Mouse (Mus musculus): ENCODE results near the gene Zfp709. TPM values are rescaled to one million over a fixed set of nuclear protein-coding genes. Genes with fewer than 3 reads are reported as not detected.
"Not testable (repeated sequence)": the region's sequence is repeated elsewhere in the genome, so short reads cannot be mapped to it uniquely, and the experiment has no call there.

Zfp709 gene
- not detected in 2 replicates for polyA plus RNA-seq (2012; ENCODE audit: insufficient read depth, insufficient read length, low replicate concordance, missing spikeins)

DNA sequence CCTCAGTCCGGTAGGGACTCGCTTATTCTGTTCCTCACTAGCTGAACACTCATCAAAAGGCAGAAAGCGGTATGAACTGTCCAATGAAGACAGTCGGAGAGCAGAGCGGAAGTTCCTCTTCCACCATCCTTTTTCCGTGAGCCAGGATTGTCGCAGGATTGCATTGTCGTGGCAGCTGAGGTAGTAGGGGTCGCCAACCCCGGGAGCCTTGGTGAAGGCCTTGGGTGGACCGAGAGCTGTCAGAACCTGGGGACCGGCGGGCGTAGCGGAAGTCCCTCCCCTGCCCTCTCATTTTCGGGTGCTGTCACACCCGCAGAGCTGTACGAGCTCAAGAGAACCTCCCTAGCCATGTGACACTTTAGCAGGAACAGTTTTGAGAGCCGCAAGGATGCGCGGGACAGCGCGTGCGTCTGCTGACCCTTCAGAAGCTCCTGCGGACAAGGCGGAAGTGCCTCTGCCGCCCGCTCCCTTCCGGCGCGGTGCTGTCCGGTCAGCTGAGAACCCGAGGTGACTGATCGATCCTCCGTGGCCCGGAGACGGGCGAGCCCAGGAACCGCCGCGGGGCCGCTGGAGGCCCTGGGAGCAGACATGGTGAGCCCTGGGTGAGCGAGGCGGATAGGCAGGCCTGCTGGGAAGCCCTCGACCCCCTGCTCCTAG, at the start of gene Zfp709:
Gene Zfp709 (plus strand): TSS at position 402 of the 657 bp plus-strand sequence.
- Histone ChIP-seq H3K4me3 (ENCODE audit: insufficient read depth, low read depth, low read length) (peak within 1 kb of the TSS; percentile 92), H3K4me1 (ENCODE audit: control insufficient read depth, insufficient read depth, low read length) (no peaks in the 10 kb centered on the region), H3K27ac (ENCODE audit: insufficient read depth, low read depth, low read length) (peak within 1 kb of the TSS; percentile 80)
- TF ChIP-seq POLR2A (IDR thresholded peaks at IDR 0.05; ENCODE audit: insufficient read depth, low read depth, low read length) = peak; percentile 43; the same call in 1 of the 2 replicates
- TF ChIP-seq CTCF (IDR thresholded peaks at IDR 0.05; ENCODE audit: insufficient read depth, low read depth, low read length) = no peak
- WGBS = under 1% methylated on average over 45 of the region's 45 CpGs

DNA sequence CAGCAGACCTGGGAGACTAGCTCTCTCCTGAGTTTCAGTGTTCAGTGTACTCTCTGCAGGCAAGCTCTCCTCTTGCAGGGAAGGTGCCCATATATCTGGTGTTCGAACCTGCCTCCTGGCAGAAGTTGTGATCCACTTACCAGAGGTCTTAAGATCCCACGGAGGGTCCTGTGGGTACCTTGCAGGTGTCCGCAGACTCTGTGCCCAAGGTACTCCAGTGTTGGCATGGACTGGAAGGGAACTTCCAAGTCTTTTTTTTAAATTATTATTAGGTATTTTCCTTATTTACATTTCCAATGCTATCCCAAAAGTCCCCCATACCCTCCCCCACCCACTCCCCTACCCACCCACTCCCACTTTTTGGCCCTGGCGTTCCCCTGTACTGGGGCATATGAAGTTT, 43.6 kb upstream of the Zfp709 start:
- not testable (repeated sequence) for H3K27ac ChIP-seq (ENCODE audit: insufficient read depth, low read depth, low read length)

DNA sequence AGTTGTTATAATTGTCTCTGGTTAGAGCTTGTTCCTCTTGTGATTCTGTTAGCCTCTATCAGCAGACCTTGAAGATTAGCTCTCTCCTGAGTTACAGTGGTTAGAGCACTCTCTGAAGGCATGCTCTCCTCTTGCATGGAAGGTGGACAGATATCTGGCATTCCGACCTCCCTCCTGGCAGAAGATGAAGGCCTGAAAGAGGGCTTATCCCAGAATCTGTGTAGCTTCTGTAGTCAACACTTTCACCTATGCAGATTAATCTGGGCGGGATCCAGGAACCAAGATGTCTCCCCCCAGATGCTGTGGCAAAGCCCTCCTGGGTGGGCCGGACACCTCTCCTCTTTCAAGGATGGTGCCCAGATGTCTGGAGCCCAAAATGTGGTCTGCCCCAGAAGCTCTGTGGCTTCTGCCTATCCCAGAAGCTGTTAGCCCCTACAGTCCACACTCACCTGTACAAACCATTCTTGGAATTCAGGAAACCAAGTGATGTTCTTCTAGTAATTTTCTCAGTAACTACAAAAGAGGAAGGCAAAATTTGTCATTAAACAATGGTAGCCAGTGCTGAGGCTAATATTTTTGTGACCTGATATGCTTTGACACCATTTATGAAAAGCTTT, 40.5 kb upstream of the Zfp709 start:
- not testable (repeated sequence) for H3K4me1 ChIP-seq (ENCODE audit: control insufficient read depth, insufficient read depth, low read length); H3K4me3 ChIP-seq (ENCODE audit: insufficient read depth, low read depth, low read length); H3K27ac ChIP-seq (ENCODE audit: insufficient read depth, low read depth, low read length)
- WGBS = 94% methylated on average over 3 of the region's 3 CpGs

More for the DNA sequence above, 43.6 kb upstream of the Zfp709 start:
- not testable (repeated sequence) for H3K4me1 ChIP-seq (ENCODE audit: control insufficient read depth, insufficient read depth, low read length); H3K4me3 ChIP-seq (ENCODE audit: insufficient read depth, low read depth, low read length)
- WGBS = 79% methylated on average over 4 of the region's 4 CpGs

DNA sequence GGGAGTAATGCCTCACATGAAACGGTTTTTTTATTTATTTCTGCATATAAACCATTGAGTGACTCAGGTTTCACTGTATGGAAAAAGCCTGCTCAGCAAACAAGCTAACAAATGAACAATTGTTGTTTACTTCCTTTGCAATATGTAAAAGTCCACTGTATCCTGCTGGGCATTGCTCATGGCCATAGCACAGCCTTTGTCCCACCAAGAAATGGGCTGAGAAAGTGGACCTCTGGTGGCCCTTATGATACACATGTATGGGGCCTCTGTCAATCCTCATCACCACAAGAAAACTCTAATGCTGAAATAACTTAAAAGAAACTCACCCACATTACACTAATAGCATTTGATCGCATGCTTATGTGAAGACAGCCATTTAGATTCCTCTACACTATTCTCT, 39.3 kb upstream of the Zfp709 start:
- H3K27ac ChIP-seq (ENCODE audit: insufficient read depth, low read depth, low read length); H3K4me1 ChIP-seq (ENCODE audit: control insufficient read depth, insufficient read depth, low read length); H3K4me3 ChIP-seq (ENCODE audit: insufficient read depth, low read depth, low read length): not testable (repeated sequence)
- 62% methylated on average over 2 of the region's 2 CpGs for WGBS

DNA sequence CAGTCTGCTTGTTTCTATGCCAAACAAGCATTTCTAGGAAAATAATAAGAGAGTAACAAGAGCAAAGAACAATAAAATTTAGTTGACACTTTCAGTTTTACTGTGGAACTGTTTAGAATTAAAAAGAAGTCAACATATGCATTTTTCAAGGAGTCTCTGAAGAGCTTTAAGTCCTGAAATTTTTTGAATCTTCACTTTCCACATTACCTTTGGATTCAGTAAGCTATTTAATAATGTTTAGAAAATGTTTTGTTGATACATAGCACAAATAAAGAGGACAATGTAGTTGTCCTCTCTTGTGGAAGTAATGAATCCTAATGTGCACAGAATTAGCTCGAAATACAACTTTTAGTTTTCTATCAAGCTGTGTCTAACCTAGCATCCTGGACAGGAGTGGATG, 37.4 kb upstream of the Zfp709 start:
- 73% methylated on average over 1 of the region's 1 CpGs for WGBS
- H3K27ac ChIP-seq (ENCODE audit: insufficient read depth, low read depth, low read length); H3K4me3 ChIP-seq (ENCODE audit: insufficient read depth, low read depth, low read length); H3K4me1 ChIP-seq (ENCODE audit: control insufficient read depth, insufficient read depth, low read length): not testable (repeated sequence)

DNA sequence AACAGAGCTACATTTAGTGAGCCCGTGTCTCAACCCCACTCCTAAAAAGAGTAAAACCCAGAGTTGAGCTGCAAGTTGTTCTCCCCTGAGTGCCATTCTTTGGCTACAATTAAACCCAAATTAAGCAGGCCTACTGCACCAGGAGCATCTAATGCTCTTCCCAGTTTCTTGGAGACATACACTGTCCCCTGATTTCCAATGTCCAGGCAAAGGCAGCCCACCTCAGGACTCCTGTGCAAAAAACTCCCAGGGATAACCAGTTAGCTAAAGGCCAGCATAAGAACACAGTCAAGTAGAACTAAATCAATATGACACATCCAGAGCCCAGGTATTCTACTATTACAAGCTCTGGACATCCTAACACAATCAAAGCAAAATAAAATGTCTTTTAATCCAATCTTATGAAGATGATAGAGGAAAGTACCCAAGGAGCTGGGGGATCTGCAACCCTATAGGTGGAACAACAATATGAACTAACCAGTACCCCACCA, 35.8 kb upstream of the Zfp709 start:
- H3K4me1 ChIP-seq (ENCODE audit: control insufficient read depth, insufficient read depth, low read length); H3K27ac ChIP-seq (ENCODE audit: insufficient read depth, low read depth, low read length); H3K4me3 ChIP-seq (ENCODE audit: insufficient read depth, low read depth, low read length): not testable (repeated sequence)
- WGBS = 88% methylated on average over 1 of the region's 1 CpGs

DNA sequence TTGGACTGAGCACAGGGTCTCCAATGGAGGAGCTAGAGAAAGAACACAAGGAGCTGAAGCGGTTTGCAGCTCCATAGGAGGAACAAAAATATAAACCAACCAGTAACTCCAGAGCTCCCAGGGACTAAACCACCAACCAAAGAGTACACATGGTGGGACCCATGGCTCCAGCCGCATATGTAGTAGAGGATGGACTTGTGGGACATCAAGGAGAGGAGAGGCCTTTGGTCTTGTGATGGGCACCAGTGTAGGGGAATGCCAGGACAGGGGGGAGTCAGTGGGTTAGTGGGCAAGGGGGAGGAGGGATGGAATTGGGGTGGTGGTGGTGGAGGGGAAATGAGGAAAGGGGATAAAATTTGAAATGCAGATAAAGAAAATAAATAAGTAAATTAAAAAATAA, 35.1 kb upstream of the Zfp709 start:
- H3K4me1 ChIP-seq (ENCODE audit: control insufficient read depth, insufficient read depth, low read length); H3K27ac ChIP-seq (ENCODE audit: insufficient read depth, low read depth, low read length); H3K4me3 ChIP-seq (ENCODE audit: insufficient read depth, low read depth, low read length): not testable (repeated sequence)
- 91% methylated on average over 2 of the region's 2 CpGs for WGBS

DNA sequence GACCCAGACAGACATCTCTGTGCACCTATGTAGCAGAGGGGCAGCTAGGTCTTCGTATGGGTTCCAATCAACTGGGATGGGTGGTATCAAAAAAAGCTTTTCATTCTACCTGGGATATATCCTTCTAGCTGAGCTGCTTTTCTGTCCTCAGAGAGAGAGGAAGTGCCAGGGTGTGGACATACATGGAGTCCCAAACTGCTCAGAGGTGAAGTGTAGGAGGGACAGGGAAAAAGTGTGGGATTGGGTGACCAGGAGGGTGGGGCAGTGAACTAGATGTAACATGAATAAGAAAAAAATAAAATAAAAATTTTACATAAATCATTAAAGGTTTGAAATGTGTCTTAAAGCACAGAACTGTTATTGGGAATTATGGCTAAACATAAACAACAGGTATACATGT, 30.8 kb upstream of the Zfp709 start:
- H3K27ac ChIP-seq (ENCODE audit: insufficient read depth, low read depth, low read length); H3K4me3 ChIP-seq (ENCODE audit: insufficient read depth, low read depth, low read length); H3K4me1 ChIP-seq (ENCODE audit: control insufficient read depth, insufficient read depth, low read length): not testable (repeated sequence)
- WGBS = 69% methylated on average over 1 of the region's 1 CpGs

DNA sequence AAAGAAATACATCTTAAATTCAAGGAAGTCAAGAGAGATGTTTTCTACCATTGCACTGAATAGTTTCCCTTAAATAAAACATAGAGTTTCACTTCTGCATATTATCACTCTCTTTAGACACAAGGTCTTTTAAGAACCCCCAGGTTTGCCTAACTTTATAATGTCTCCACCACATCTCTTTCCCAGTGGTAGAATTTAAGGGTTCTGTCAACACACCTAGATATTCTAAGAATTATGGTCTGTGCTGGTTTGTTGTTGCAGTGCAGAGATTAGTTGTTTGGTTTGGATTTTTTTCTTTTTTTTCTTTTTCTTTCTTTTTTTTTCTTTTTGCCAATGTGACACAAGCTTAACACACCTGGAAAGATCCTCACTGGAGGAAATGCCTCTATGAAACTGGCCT, 28.5 kb upstream of the Zfp709 start:
- H3K27ac ChIP-seq (ENCODE audit: insufficient read depth, low read depth, low read length); H3K4me1 ChIP-seq (ENCODE audit: control insufficient read depth, insufficient read depth, low read length); H3K4me3 ChIP-seq (ENCODE audit: insufficient read depth, low read depth, low read length): not testable (repeated sequence)

DNA sequence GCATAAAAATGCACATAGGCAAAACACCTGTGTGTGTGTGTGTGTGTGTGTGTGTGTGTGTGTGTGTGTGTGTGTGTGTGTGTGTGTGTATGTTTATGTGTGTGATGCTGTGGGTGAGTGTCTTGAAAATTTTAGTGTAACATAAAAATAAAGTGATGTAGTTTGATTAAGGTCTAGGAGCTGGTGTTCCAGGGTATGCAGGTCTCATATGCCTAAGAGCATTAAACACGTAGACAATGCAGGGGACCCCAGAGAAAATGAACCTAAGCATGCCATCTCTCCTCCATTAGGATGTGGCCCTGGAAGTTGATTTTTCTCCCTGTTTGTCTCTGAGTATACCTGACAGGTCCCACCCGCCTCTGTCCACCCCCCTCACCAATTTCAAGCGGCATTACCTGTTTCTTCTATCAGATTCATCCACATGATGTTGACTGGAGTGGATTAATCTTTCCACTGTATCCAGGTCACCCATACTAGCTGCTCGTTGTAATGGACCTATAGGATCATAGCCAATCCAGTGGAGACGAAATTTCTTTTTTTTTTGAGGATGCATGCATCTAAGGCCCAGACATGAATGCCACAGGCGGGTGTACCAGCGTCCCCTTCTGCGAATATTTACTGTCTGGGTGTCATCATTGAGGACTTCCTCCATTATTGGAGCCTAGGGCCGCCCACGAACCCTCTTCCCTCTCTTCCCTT, 25.0 kb upstream of the Zfp709 start:
- H3K27ac ChIP-seq (ENCODE audit: insufficient read depth, low read depth, low read length); H3K4me1 ChIP-seq (ENCODE audit: control insufficient read depth, insufficient read depth, low read length); H3K4me3 ChIP-seq (ENCODE audit: insufficient read depth, low read depth, low read length): not testable (repeated sequence)
- 79% methylated on average over 9 of the region's 10 CpGs for WGBS

DNA sequence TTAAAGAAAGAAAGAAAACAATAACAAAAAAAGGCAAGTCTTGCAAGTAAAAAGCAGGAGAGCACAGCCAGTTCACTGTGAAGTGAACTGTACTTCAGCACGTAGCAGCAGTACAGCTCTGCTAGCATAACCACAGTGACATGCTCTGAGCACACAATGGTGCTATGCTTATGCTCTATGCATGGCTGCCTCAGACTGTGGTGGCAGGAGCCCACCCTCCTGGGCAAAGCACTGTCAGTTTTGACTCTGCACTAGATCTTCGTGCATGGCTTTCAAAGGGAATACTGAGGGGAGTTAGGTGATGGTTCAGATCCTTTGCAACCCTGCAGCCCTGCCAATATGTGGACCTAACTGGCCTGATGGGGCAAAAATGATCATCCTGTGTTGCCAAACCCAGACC, 24.5 kb upstream of the Zfp709 start:
- 75% methylated on average over 2 of the region's 2 CpGs for WGBS
- H3K4me3 ChIP-seq (ENCODE audit: insufficient read depth, low read depth, low read length); H3K27ac ChIP-seq (ENCODE audit: insufficient read depth, low read depth, low read length): not testable (repeated sequence)

DNA sequence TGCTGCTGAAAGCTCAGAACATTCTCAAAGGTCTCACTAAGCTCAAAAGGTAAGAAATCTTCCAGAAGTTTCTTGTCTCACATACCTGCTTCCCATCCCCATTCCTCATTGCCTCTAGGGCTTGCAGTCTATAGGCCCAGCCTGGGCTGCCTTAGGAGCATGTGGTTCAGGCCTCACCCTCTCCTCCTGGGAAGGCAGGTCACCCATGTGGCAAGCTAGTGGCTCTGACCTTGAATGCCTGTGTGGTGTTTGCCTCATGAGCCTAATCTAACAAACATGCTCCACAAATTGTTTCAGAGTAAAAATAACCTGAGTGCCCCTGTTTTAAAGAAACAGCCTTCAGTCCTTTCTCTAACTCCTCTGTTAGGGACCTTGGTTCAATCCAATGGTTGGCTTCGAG, 20.3 kb upstream of the Zfp709 start:
- 73% methylated on average over 1 of the region's 1 CpGs for WGBS
- not testable (repeated sequence) for H3K4me3 ChIP-seq (ENCODE audit: insufficient read depth, low read depth, low read length)

More for the DNA sequence above, 24.5 kb upstream of the Zfp709 start:
- not testable (repeated sequence) for H3K4me1 ChIP-seq (ENCODE audit: control insufficient read depth, insufficient read depth, low read length)

DNA sequence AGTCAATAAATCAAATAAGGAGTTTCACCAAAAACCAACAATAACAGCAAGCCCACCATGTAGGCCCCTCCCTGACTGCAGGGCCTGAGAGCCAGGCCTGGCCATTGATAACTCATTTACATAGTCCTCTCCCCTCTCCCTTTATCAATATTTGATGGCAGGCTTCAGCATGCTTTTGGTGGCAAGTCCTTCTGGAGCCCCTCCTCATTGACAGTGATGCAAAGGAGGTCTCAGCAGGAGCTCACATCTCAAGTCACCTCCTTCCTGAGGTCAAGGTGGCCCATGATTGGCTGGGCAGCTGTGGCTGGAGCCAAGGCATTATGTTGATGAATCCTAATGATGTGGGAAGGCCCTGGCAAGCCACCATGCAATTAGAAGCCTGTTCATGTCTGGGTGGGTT, 19.8 kb upstream of the Zfp709 start:
- H3K4me1 ChIP-seq (ENCODE audit: control insufficient read depth, insufficient read depth, low read length); H3K4me3 ChIP-seq (ENCODE audit: insufficient read depth, low read depth, low read length); H3K27ac ChIP-seq (ENCODE audit: insufficient read depth, low read depth, low read length): not testable (repeated sequence)

More for the DNA sequence above, 20.3 kb upstream of the Zfp709 start:
- not testable (repeated sequence) for H3K27ac ChIP-seq (ENCODE audit: insufficient read depth, low read depth, low read length); H3K4me1 ChIP-seq (ENCODE audit: control insufficient read depth, insufficient read depth, low read length)

DNA sequence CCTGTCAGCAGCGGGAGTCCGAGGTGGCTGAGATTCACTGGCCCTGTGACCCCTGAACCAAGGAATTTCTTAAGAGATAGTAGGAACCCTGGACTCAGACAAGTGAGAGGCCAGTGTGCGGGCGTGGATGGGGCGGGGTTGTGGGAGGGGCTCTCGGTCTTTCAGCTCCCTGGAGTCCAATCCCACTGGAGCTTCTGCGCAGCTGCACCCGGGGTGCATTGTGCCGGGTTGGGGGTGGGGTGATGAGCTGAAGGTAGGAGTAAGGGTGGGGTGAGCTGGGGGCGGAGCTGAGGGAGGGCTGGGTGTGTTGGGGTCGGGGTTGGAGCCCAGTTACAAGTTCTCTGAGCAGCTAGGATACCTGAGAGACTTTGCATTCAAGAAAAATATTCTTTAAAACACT, 18.8 kb downstream of the Zfp709 start:
- H3K4me3 ChIP-seq (ENCODE audit: insufficient read depth, low read depth, low read length); H3K4me1 ChIP-seq (ENCODE audit: control insufficient read depth, insufficient read depth, low read length); H3K27ac ChIP-seq (ENCODE audit: insufficient read depth, low read depth, low read length): not testable (repeated sequence)
- WGBS = 35% methylated on average over 11 of the region's 11 CpGs
